In genomic region chr11:61930098-61930517, GRCm38 (mm10) we compare ENCODE assay signal across 8 mouse cellular contexts. TPM values are rescaled to one million over a fixed set of nuclear protein-coding genes. Genes with fewer than 3 reads are reported as not detected.
A peak's percentile ranks its signal among the peaks of the same experiment; 100 is the strongest.
DNase-seq lines count a peak whose midpoint lies in the region; ATAC-seq and TF ChIP-seq lines count a peak whose summit lies in the region.

Akap10 (minus strand) TSS chr11:61930252.

- peaks cover 4% of the 10 kb centered on the region for H3K79me2 ChIP-seq in heart, adult 2 months (replicated peaks; ENCODE audit: control insufficient read depth, insufficient read depth, low read length)

- intact Hi-C loops in heart, adult 2 months (cut with DNase I), result loop anchor here (5.0 kb wide), 1 partner anchor 1393 kb away; the partner anchor contains the start of gene Alkbh5

- WGBS in embryonic facial prominence, embryonic 14.5 days, result 0% methylated on average over 16 of the region's 43 CpGs
- under 1% methylated on average over 40 of the region's 43 CpGs for WGBS in heart, adult 2 months
- under 1% methylated on average over 43 of the region's 43 CpGs for WGBS in limb, embryonic 13.5 days
- under 1% methylated on average over 43 of the region's 43 CpGs for WGBS in midbrain, embryonic 16.5 days

- peak; percentile 94 for ATAC-seq in embryonic facial prominence, embryonic 14.5 days (ENCODE audit: low read depth)
- ATAC-seq in limb, embryonic 13.5 days (ENCODE audit: low FRiP score, low read depth), result peak; percentile 91
- peak; percentile 93 for ATAC-seq in midbrain, embryonic 16.5 days

- no peaks in the 10 kb centered on the region for H3K27me3 ChIP-seq in embryonic facial prominence, embryonic 14.5 days (replicated peaks; ENCODE audit: control insufficient read depth, insufficient read depth, low read length)
- H3K27me3 ChIP-seq in heart, adult 2 months (ENCODE audit: control insufficient read depth, insufficient read depth, low read length), result no peaks in the 10 kb centered on the region
- H3K27me3 ChIP-seq in limb, embryonic 13.5 days, result no peaks in the 10 kb centered on the region
- no peaks in the 10 kb centered on the region for H3K27me3 ChIP-seq in midbrain, embryonic 16.5 days (ENCODE audit: control insufficient read depth, insufficient read depth, low read depth, low read length)

- H3K36me3 ChIP-seq in embryonic facial prominence, embryonic 14.5 days (ENCODE audit: control insufficient read depth, insufficient read depth, low read length), result no peaks in the 10 kb centered on the region
- H3K36me3 ChIP-seq in heart, adult 2 months (ENCODE audit: control insufficient read depth, insufficient read depth, low read length), result peaks cover 5% of the 10 kb centered on the region; the same call in 1 of the 2 replicates
- no peaks in the 10 kb centered on the region for H3K36me3 ChIP-seq in limb, embryonic 13.5 days
- no peaks in the 10 kb centered on the region for H3K36me3 ChIP-seq in midbrain, embryonic 16.5 days (ENCODE audit: control insufficient read depth, insufficient read depth, low read length)

- peak; percentile 94 for DNase-seq in 3T3-L1 (ENCODE audit: low read depth, low spot score)
- peak; percentile 89 to 91 for DNase-seq in adrenal gland, postnatal 4 days (ENCODE audit: low spot score in 2 of 2)
- DNase-seq in embryonic facial prominence, embryonic 14.5 days (ENCODE audit: low spot score), result peak; percentile 98
- peak; percentile 95 to 97 for DNase-seq in heart, adult 2 months
- DNase-seq in kidney, adult 8-10 months, result peak; percentile 91 to 94
- DNase-seq in spleen, postnatal 10 days (ENCODE audit: low spot score in 2 of 2), result peak; percentile 90 to 97

- H3K4me1 ChIP-seq in embryonic facial prominence, embryonic 14.5 days (ENCODE audit: control insufficient read depth, insufficient read depth, low read length), result peaks cover 11% of the 10 kb centered on the region
- peaks cover 3% of the 10 kb centered on the region for H3K4me1 ChIP-seq in heart, adult 2 months (ENCODE audit: control insufficient read depth, insufficient read depth, low read length)
- H3K4me1 ChIP-seq in limb, embryonic 13.5 days, result peaks cover 11% of the 10 kb centered on the region
- H3K4me1 ChIP-seq in midbrain, embryonic 16.5 days (ENCODE audit: control insufficient read depth, insufficient read depth, low read length), result peaks cover 16% of the 10 kb centered on the region

- H3K9me3 ChIP-seq in embryonic facial prominence, embryonic 14.5 days (ENCODE audit: control insufficient read depth, low read length), result no peaks in the 10 kb centered on the region
- no peaks in the 10 kb centered on the region for H3K9me3 ChIP-seq in limb, embryonic 13.5 days
- H3K9me3 ChIP-seq in midbrain, embryonic 16.5 days (replicated peaks; ENCODE audit: control insufficient read depth, low read length, poor library complexity, severe bottlenecking), result no peaks in the 10 kb centered on the region

- TF ChIP-seq POLR2A in heart, adult 2 months (IDR thresholded peaks at IDR 0.05; ENCODE audit: insufficient read depth, low read depth, low read length), result peak; percentile 97

- peak within 1 kb of the TSS; percentile 95 for H3K4me3 ChIP-seq in embryonic facial prominence, embryonic 14.5 days (ENCODE audit: low read depth, low read length)
- peak within 1 kb of the TSS; percentile 97 for H3K4me3 ChIP-seq in heart, adult 2 months
- H3K4me3 ChIP-seq in limb, embryonic 13.5 days, result peak within 1 kb of the TSS; percentile 91
- peak within 1 kb of the TSS; percentile 75 for H3K4me3 ChIP-seq in midbrain, embryonic 16.5 days (ENCODE audit: low read depth, low read length)

- no peak for TF ChIP-seq EP300 in heart, adult 2 months (IDR thresholded peaks at IDR 0.05; ENCODE audit: insufficient read depth, low read depth, low read length)

- peak within 1 kb of the TSS; percentile 93 for H3K27ac ChIP-seq in embryonic facial prominence, embryonic 14.5 days (replicated peaks; ENCODE audit: low read depth, low read length)
- H3K27ac ChIP-seq in heart, adult 2 months, result peak within 1 kb of the TSS; percentile 99
- peak within 1 kb of the TSS; percentile 91 for H3K27ac ChIP-seq in limb, embryonic 13.5 days
- H3K27ac ChIP-seq in midbrain, embryonic 16.5 days (ENCODE audit: low read length), result peak within 1 kb of the TSS; percentile 98

- peak within 1 kb of the TSS; percentile 94 for H3K9ac ChIP-seq in embryonic facial prominence, embryonic 14.5 days (ENCODE audit: low read depth, low read length)
- peak within 1 kb of the TSS; percentile 96 for H3K9ac ChIP-seq in heart, adult 2 months (ENCODE audit: low read depth, low read length)
- peak within 1 kb of the TSS; percentile 88 for H3K9ac ChIP-seq in limb, embryonic 13.5 days
- peak within 1 kb of the TSS; percentile 93 for H3K9ac ChIP-seq in midbrain, embryonic 16.5 days (ENCODE audit: low read depth, low read length)

- H3K4me2 ChIP-seq in embryonic facial prominence, embryonic 14.5 days (ENCODE audit: low read depth, low read length), result peak within 1 kb of the TSS; percentile 69
- H3K4me2 ChIP-seq in limb, embryonic 13.5 days (replicated peaks), result peak within 1 kb of the TSS; percentile 73
- peak within 1 kb of the TSS; percentile 79 for H3K4me2 ChIP-seq in midbrain, embryonic 16.5 days (ENCODE audit: low read length)

- TF ChIP-seq CTCF in heart, adult 2 months (IDR thresholded peaks at IDR 0.05), result peak; percentile 14; the same call in 1 of the 2 replicates

RNA-seq across cellular contexts. Expression of gene Akap10, which starts in this region (rescaled TPM):
- 10 to 100 TPM; 29.0 TPM for total RNA-seq in adrenal gland, postnatal 4 days (2021)
- polyA plus RNA-seq in embryonic facial prominence, embryonic 14.5 days (2014; fragmentation: Nextera tagmentation; extraction: Ambion mirVana), result 12.6 and 17.9 TPM in 2 replicates
- total RNA-seq in heart, adult 2 months (2021), result 10 to 100 TPM; 12.6 to 13.7 TPM
- 7.9 and 10.0 TPM in 2 replicates for polyA plus RNA-seq in heart, adult 2 months (2012; rRNA removed)
- polyA plus RNA-seq in limb, embryonic 13.5 days (2015; fragmentation: Nextera tagmentation; extraction: Ambion mirVana), result 17.5 and 17.7 TPM in 2 replicates
- polyA plus RNA-seq in midbrain, embryonic 16.5 days (2015; fragmentation: Nextera tagmentation; extraction: Ambion mirVana), result 10.3 and 12.2 TPM in 2 replicates

Comparison
In these comparisons a context has a peak if more than half of its experiments do, and no peak if none do; other contexts are left out.
1. Peak in every context shown above with its lines: DNase-seq, ATAC-seq, H3K4me3 ChIP-seq and H3K27ac ChIP-seq.